Mouse (Mus musculus) limb, embryonic 15.5 days (tissue): ENCODE results near the gene Zbtb18. TPM values are rescaled to one million over a fixed set of nuclear protein-coding genes. Genes with fewer than 3 reads are reported as not detected.
A peak's percentile ranks its signal among the peaks of the same experiment; 100 is the strongest.

Experiments used
- ATAC-seq: fragments of 200-750 bp; cut with Nextera tagmentation; 2 replicates; pipeline ENCODE4 v1.8.0; 2017; ENCODE audit warnings: low read depth, moderate TSS enrichment; ENCODE audit not compliant: insufficient number of reproducible peaks, low FRiP score, low TSS enrichment
- H3K27ac ChIP-seq: fragments of 300-500 bp; sonication (generic); 2 replicates; pipeline ENCODE4 v1.5.1; 2015; ENCODE audit warnings: moderate library complexity, mild to moderate bottlenecking, inconsistent platforms
- H3K27me3 ChIP-seq: fragments of 300-500 bp; sonication (generic); 2 replicates; pipeline ENCODE4 v1.6.1; 2015; ENCODE audit warnings: inconsistent platforms
- H3K36me3 ChIP-seq: fragments of 300-500 bp; sonication (generic); 2 replicates; pipeline ENCODE4 v1.6.1; 2015; ENCODE audit warnings: inconsistent platforms
- H3K4me1 ChIP-seq: fragments of 300-500 bp; sonication (generic); 2 replicates; pipeline ENCODE4 v1.6.1; 2015; ENCODE audit warnings: inconsistent platforms
- H3K4me2 ChIP-seq: fragments of 300-500 bp; sonication (generic); 2 replicates; pipeline ENCODE4 v1.6.1; 2015; ENCODE audit warnings: mild to moderate bottlenecking, inconsistent platforms
- H3K4me3 ChIP-seq: fragments of 300-500 bp; sonication (generic); 2 replicates; pipeline ENCODE4 v1.5.1; 2015; ENCODE audit warnings: mild to moderate bottlenecking, inconsistent platforms
- H3K9ac ChIP-seq: fragments of 300-500 bp; sonication (generic); 2 replicates; pipeline ENCODE4 v1.6.1; 2015; ENCODE audit warnings: inconsistent platforms
- H3K9me3 ChIP-seq: fragments of 300-500 bp; sonication (generic); 2 replicates; pipeline ENCODE4 v1.6.1; 2016; ENCODE audit warnings: inconsistent platforms
- WGBS: fragments of 180-500 bp; shearing (Covaris S2); methylation state at CpG from one replicate; pipeline ENCODE4 v1.1.7; 2015; 5-methylcytosine and 5-hydroxymethylcytosine counted together
- polyA plus RNA-seq: library from polyadenylated mRNA; unstranded; fragments of >200 nt; fragmentation: Nextera tagmentation; extraction: Ambion mirVana; gene quantifications from 2 replicates; pipeline ENCODE4 v1.2.1, GENCODE M21; 2015

Zbtb18 gene
- polyA plus RNA-seq, 1 experiment from 2014 or later: 1.8 TPM

DNA sequence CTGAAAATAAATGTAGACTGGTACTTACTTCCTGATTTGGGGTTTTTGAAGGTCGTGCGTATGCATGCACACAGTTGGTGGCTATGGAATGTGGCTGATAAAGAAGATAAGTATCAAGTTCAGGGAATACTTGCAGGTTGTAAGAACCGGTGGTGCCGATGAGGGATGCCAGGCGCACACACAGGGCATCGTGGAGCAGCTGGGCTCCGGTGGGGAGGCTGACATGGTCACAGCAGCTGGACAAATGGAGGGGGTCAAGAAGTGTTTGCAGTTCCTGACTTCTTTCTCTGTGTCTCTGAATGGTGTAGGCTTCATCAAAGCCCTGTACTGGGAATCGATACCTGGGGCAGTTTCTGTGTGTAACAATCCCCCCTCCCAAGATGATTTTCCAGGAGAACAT, 49.1 kb downstream of the Zbtb18 start:
- ATAC-seq: no peak
- no peak overlapping the region for H3K4me2 ChIP-seq
- 65% methylated on average over 8 of the region's 8 CpGs for WGBS
- no peaks in the 10 kb centered on the region for H3K27me3 ChIP-seq
- no peak overlapping the region for H3K27ac ChIP-seq
- no peak overlapping the region for H3K9ac ChIP-seq
- H3K9me3 ChIP-seq: no peaks in the 10 kb centered on the region
- no peak overlapping the region for H3K4me3 ChIP-seq
- no peaks in the 10 kb centered on the region for H3K36me3 ChIP-seq
- H3K4me1 ChIP-seq: no peaks in the 10 kb centered on the region

DNA sequence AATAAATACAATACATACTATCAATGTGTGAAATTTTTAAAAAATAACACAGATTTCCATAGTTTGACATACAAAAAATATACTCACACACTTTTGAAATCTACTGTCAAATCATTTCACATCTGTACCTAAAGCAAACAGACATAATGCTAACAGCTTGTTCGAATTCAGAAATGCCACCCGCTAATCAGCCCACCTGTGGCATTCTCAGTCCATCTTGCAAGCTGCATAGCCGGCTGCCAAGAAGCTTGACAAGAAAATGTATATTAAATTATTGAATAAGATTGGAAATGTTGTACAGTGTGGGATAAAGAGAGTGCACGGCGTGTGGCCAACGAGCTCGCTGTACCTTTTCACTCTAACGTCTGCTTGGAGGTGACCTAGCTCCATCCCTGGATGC, 52.2 kb downstream of the Zbtb18 start:
- ATAC-seq: no peak
- H3K4me3 ChIP-seq: no peak overlapping the region
- no peaks in the 10 kb centered on the region for H3K36me3 ChIP-seq
- 80% methylated on average over 8 of the region's 8 CpGs for WGBS
- no peak overlapping the region for H3K27ac ChIP-seq
- no peak overlapping the region for H3K4me2 ChIP-seq
- 0 out of 2 replicates have a peak, but pooled peaks cover 2% of the 10 kb centered on the region for H3K27me3 ChIP-seq
- H3K4me1 ChIP-seq: no peaks in the 10 kb centered on the region
- no peak overlapping the region for H3K9ac ChIP-seq
- H3K9me3 ChIP-seq: no peaks in the 10 kb centered on the region

DNA sequence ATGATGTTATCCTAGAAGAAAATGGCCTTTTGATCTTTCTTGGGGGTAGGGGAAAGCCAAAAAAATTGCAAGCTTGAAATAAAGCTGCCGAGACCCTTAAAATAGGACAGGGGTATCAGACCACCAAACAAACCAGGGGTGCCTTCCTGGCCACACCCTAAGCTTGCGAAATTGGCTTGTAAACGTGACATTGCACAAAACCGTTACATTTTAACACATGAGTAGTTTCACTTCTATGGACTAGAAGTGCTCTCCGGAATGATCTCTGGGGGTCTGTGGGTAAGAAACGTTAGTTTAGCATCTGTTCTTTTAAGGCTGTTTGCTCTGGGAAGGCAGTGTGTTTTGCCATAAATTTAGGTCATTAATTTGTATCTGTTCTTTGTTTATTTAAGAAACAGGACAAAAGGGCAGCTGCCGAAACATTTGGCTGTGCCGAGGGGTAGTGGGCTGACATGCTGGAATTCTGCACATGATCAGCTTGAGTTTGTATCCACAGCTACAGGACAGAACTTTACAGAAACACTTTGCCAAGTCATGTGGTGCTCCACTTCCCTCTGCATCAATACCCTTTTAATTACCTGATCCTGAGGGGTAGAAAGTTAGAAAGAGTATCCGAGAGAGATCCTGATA, 52.9 kb downstream of the Zbtb18 start:
- H3K27ac ChIP-seq: no peak overlapping the region
- no peaks in the 10 kb centered on the region for H3K4me1 ChIP-seq
- 24% methylated on average over 9 of the region's 9 CpGs for WGBS
- H3K36me3 ChIP-seq: no peaks in the 10 kb centered on the region
- no peak for ATAC-seq
- 0 out of 2 replicates have a peak overlapping the region, but pooled peaks have one; percentile 1 for H3K4me3 ChIP-seq
- H3K4me2 ChIP-seq: peak overlapping the region; percentile 20
- H3K9ac ChIP-seq: no peak overlapping the region
- H3K9me3 ChIP-seq: no peaks in the 10 kb centered on the region
- 0 out of 2 replicates have a peak, but pooled peaks cover 2% of the 10 kb centered on the region for H3K27me3 ChIP-seq

Other genes with a start within 250 kb of the Zbtb18 start
- 4.7 and 4.8 TPM in 2 replicates for gene Akt3, start 184.1 kb upstream of the Zbtb18 start, polyA plus RNA-seq